Mouse (Mus musculus) stomach, postnatal 0 days (tissue): ENCODE results near the gene Slain2. TPM values are rescaled to one million over a fixed set of nuclear protein-coding genes. Genes with fewer than 3 reads are reported as not detected.

ENCODE experiments used
- ATAC-seq: fragments of 200-750 bp; cut with Nextera tagmentation; 2 replicates; pipeline ENCODE4 v1.8.0; 2017; ENCODE audit not compliant: low FRiP score, low TSS enrichment
- DNase-seq: peaks from one replicate; pipeline ENCODE4 v3.0.0-alpha.2; 2016; ENCODE audit warnings: low spot score
- H3K27ac ChIP-seq: fragments of 300-500 bp; sonication (generic); replicated peaks from 2 replicates; pipeline ENCODE4 v1.5.1; 2014; ENCODE audit warnings: mild to moderate bottlenecking, control low read depth
- H3K27me3 ChIP-seq: fragments of 300-500 bp; sonication (generic); 2 replicates; pipeline ENCODE4 v1.6.1; 2014; ENCODE audit warnings: low read length; ENCODE audit not compliant: control insufficient read depth, insufficient read depth
- H3K36me3 ChIP-seq: fragments of 300-500 bp; sonication (generic); 2 replicates; pipeline ENCODE4 v1.6.1; 2014; ENCODE audit warnings: low read length, mixed read lengths; ENCODE audit not compliant: control insufficient read depth, insufficient read depth
- H3K4me1 ChIP-seq: fragments of 300-500 bp; sonication (generic); replicated peaks from 2 replicates; pipeline ENCODE4 v1.6.1; 2014; ENCODE audit warnings: antibody characterized with exemption; ENCODE audit not compliant: control insufficient read depth, insufficient read depth
- H3K4me2 ChIP-seq: fragments of 300-500 bp; sonication (generic); replicated peaks from 2 replicates; pipeline ENCODE4 v1.6.1; 2014; ENCODE audit warnings: low read depth, mild to moderate bottlenecking, control low read depth, moderate library complexity
- H3K4me3 ChIP-seq: fragments of 300-500 bp; sonication (generic); 2 replicates; pipeline ENCODE4 v1.5.1; 2014; ENCODE audit warnings: low read depth, low read length, control low read depth
- H3K9ac ChIP-seq: fragments of 300-500 bp; sonication (generic); 2 replicates; pipeline ENCODE4 v1.6.1; 2014; ENCODE audit warnings: mild to moderate bottlenecking, low read length, control low read depth, mixed read lengths
- H3K9me3 ChIP-seq: fragments of 300-500 bp; sonication (generic); 2 replicates; pipeline ENCODE4 v1.6.1; 2016; ENCODE audit warnings: low read length; ENCODE audit not compliant: control insufficient read depth
- CTCF ChIP-seq: IDR thresholded peaks from 2 replicates; pipeline ENCODE4 v1.5.1; 2016; ENCODE audit warnings: antibody characterized with exemption, low read depth, mild to moderate bottlenecking, moderate library complexity
- EP300 ChIP-seq: optimal IDR thresholded peaks from 2 replicates; pipeline ENCODE3; 2016; ENCODE audit warnings: antibody characterized with exemption
- WGBS: fragments of 180-500 bp; shearing (Covaris S2); extraction: QIAGEN DNeasy Blood & Tissue Kit; methylation state at CpG from one replicate; pipeline ENCODE4 v1.1.7; 2014; 5-methylcytosine and 5-hydroxymethylcytosine counted together
- polyA plus RNA-seq: library from polyadenylated mRNA; unstranded; fragments of >200 nt; fragmentation: Nextera tagmentation; extraction: Ambion mirVana; gene quantifications from 2 replicates; pipeline ENCODE4 v1.2.1, GENCODE M21; 2015

Slain2 gene
- polyA plus RNA-seq, 1 experiment from 2014 or later, result 10.0 TPM

DNA sequence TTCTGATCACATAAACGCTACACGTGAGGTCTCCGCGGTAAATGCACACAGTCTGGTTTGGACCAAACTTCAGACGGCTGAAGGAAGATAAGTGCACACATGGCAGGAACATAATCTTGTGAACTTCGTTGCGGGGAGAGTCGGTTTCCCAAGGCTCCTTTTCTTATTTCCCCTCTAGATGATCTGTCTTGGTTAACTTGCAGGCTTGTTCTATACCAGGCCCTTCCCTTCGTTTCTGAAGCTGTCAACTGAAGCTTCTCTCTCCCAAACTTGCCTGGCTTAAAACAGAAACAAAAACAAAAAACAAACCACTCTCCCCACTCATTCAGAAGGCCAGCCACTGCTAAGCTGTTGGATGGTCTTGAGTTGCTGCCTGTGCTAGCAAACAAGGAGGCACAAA, 100.6 kb downstream of the Slain2 start:
- no peak for DNase-seq
- no peak overlapping the region for H3K4me2 ChIP-seq
- ATAC-seq, result no peak

GRCm38 (mm10) chr5:73023801-73024200, 109.7 kb downstream of the Slain2 start:
- Histone ChIP-seq H3K4me3 (no peak overlapping the region), H3K27me3 (no peaks in the 10 kb centered on the region), H3K4me2 (no peak overlapping the region), H3K4me1 (no peaks in the 10 kb centered on the region), H3K27ac (no peak overlapping the region), H3K9ac (no peak overlapping the region), H3K9me3 (no peaks in the 10 kb centered on the region), H3K36me3 (peaks cover 11% of the 10 kb centered on the region; the same call in 1 of the 2 replicates)
- 90% methylated on average over 13 of the region's 13 CpGs for WGBS
- DNase-seq (no peak), ATAC-seq (no peak)
- TF ChIP-seq EP300 (no peak), CTCF (no peak)

More for the DNA sequence above, 100.6 kb downstream of the Slain2 start:
- WGBS, result 46% methylated on average over 9 of the region's 9 CpGs
- Histone ChIP-seq H3K27me3 (no peaks in the 10 kb centered on the region), H3K27ac (no peak overlapping the region), H3K4me1 (no peaks in the 10 kb centered on the region), H3K4me3 (no peak overlapping the region), H3K9ac (no peak overlapping the region), H3K36me3 (no peaks in the 10 kb centered on the region), H3K9me3 (no peaks in the 10 kb centered on the region)
- no peak for TF ChIP-seq CTCF
- no peak for TF ChIP-seq EP300

Other genes with a start within 250 kb of the Slain2 start
- 0.16 and 0.21 TPM in 2 replicates for gene Txk, start 161.5 kb upstream of the Slain2 start, polyA plus RNA-seq
- gene Tec, start 45.8 kb upstream of the Slain2 start, polyA plus RNA-seq, result 9.5 and 9.6 TPM in 2 replicates
- gene Gm10135, start 60.4 kb downstream of the Slain2 start, polyA plus RNA-seq, result not detected in 2 replicates
- 3.9 and 4.1 TPM in 2 replicates for gene Slc10a4, start 92.6 kb downstream of the Slain2 start, polyA plus RNA-seq